Mouse (Mus musculus) layer of hippocampus, adult 9-10 months (tissue): ENCODE data around the gene Ski.

Experiments used
- DNase-seq: peaks from one replicate; pipeline ENCODE4 v3.0.0; 2022; ENCODE audit warnings: low spot score

Ski gene

DNA sequence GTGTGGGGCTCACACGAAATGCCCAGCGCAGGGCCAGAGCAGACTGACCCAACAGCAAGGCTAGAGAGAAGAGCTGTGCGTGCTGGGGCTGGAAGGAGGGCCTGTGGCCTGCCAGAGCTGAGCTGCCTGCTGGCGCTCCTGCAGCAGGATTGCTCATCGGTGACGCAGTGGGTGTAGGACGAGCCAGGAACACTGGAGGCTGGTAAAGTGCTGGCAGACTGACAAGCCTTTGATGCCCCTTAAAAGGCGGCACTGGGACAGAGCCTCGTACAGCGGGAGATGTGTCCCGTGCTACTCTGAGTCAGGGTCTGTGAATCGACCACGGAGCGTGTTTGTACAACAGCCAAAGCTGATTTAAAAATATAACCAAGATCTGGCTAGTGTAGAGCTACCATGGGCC lies 92.4 kb downstream of the Ski start:
- DNase-seq = peak; percentile 85

- DNase-seq = no peak
Measured at GRCm38 (mm10) chr4:155129132-155129917, 93.1 kb downstream of the Ski start.

DNA sequence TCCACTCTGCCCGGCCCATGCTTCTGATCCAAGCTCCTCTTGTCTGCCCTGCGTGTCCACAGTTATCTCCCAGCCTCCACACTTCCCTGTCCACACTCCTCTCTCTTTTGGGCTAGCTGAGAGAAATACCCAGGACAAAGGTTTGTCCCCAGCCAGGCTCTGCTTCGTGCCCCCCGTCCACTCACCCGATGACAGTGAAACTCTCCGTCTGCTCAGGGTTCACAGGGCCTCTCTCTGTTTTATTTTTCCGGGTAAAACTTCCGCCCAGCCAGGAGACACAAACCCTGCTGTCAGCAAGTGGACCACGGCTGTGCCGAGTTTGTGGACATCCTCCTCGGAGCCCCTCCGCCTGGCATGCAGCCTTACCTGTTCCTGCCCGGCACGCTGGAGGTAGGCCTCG lies 94.0 kb downstream of the Ski start:
- DNase-seq = no peak

GRCm38 (mm10) chr4:155126602-155127372 lies 95.6 kb downstream of the Ski start:
- no peak for DNase-seq

- no peak for DNase-seq
Measured at GRCm38 (mm10) chr4:155126194-155126593, 96.2 kb downstream of the Ski start.

GRCm38 (mm10) chr4:155125310-155125709 lies 97.1 kb downstream of the Ski start:
- no peak for DNase-seq

GRCm38 (mm10) chr4:155123868-155124534 lies 98.4 kb downstream of the Ski start:
- no peak for DNase-seq

GRCm38 (mm10) chr4:155122444-155123040 lies 99.8 kb downstream of the Ski start:
- peak; percentile 83 for DNase-seq

GRCm38 (mm10) chr4:155121915-155122443 lies 100.4 kb downstream of the Ski start:
- no peak for DNase-seq

- DNase-seq = no peak
Measured at GRCm38 (mm10) chr4:155121222-155121621, 101.2 kb downstream of the Ski start.

DNA sequence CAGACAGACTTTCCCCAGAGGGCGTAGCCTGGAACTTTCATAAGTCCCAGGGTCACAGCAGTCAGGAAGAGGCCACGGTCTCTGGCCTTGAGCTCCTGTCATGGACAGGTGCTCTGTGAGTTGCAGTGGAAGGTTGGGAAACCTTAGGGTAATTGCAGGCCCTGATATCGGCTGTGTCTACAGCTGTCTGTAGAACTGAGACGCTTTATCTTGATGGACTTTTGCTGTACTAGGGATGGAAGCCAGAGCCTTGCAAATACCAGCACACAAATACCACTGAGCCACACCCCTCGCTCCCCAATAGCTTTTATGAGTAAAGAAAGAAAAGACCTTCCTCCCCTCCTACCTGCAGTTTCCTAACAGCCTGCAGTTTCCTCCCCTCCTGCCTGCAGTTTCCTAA lies 101.8 kb downstream of the Ski start:
- no peak for DNase-seq

DNA sequence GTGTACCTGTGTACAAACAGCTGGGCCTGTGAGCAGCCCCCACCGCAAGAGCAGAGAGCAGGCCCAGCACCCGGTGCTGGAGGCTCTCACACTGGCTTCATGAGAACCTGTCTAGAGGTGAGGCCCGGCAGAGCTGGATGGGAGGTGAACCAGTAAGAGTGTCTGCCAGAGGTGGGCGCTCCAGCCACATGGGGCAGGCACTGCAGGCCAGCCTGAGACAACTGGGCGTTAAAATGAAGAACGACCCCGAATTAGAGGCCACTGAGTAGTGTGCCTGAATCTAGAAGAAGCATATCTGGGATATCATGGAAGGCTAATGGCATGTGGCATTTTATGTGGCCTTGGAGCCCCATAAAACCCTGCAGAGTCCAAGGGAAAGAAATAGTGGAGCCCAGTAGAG lies 102.4 kb downstream of the Ski start:
- no peak for DNase-seq

DNA sequence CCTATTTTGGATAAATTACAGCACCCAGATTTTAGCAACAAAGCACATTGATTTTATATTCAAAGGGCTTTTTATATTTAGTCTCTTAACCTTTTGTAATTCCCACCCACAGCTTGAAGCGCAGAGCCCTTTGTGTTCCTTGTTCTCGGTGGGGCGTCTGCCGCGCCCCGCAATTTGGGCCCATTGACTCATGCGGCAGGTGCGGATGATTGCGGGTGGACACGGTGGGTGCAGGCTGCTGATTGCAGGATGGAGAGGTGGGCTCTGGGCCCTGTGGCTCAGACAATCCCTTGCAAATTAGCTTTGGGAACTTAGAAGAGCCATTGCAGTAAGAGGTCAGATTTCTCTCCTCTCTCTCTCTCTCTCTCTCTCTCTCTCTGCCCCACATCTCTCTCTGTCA lies 104.1 kb downstream of the Ski start:
- no peak for DNase-seq

- DNase-seq = no peak
Measured at GRCm38 (mm10) chr4:155117396-155117978, 104.9 kb downstream of the Ski start.

- no peak for DNase-seq
Measured at GRCm38 (mm10) chr4:155116607-155117006, 105.8 kb downstream of the Ski start.

- DNase-seq = no peak
Measured at GRCm38 (mm10) chr4:155113766-155114410, 108.5 kb downstream of the Ski start.

DNA sequence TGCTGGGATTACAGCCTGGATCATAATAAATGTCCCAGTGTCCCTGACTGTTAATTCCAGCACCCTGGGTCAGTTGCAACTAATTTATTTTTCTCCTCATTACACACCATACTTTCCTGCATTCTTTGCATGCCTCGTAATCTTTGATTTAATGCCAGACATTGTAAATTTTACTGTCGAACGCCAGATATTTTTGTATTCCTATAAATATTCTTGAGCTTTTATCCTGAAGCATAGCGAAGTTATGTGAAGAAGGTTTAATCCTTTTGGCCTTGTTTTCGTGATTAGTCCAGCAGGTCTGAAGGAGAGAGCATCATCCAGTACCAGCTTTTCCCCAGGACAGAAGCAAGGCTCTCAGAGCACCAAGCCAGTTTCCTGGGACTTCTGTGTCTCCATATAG lies 112.9 kb downstream of the Ski start:
- no peak for DNase-seq

GRCm38 (mm10) chr4:155107886-155108285 lies 114.5 kb downstream of the Ski start:
- no peak for DNase-seq
